Mouse (Mus musculus): ENCODE data around the gene Col27a1. TPM values are rescaled to one million over a fixed set of nuclear protein-coding genes. Genes with fewer than 3 reads are reported as not detected.

Gene Col27a1
- polyA plus RNA-seq, 1 experiment from 2014 or later = 25.8 TPM

- no peak overlapping the region for H3K4me2 ChIP-seq
- peak overlapping the region; percentile 28 for H3K27ac ChIP-seq (ENCODE audit: low read depth)
- ATAC-seq (ENCODE audit: insufficient read depth) (no peak), DNase-seq (no peak)
- H3K9ac ChIP-seq = no peak overlapping the region
- H3K36me3 ChIP-seq (ENCODE audit: insufficient read depth) = peaks cover 53% of the 10 kb centered on the region
- TF ChIP-seq CTCF (IDR thresholded peaks at IDR 0.05; ENCODE audit: low read depth) = no peak
- no peak overlapping the region for H3K4me3 ChIP-seq (ENCODE audit: low read depth, low read length)
- no peaks in the 10 kb centered on the region for H3K9me3 ChIP-seq (ENCODE audit: low read depth, low read length)
- 19% methylated on average over 7 of the region's 7 CpGs for WGBS
- H3K4me1 ChIP-seq (ENCODE audit: insufficient read depth) = peaks cover 7% of the 10 kb centered on the region
- H3K27me3 ChIP-seq (ENCODE audit: insufficient read depth, low read length) = no peaks in the 10 kb centered on the region
These were observed 24.3 kb downstream of the Col27a1 start for GRCm38 (mm10) chr4:63238141-63238540.

- DNase-seq (no peak), ATAC-seq (ENCODE audit: insufficient read depth) (no peak)
- H3K27ac ChIP-seq (ENCODE audit: low read depth) = no peak overlapping the region; the same call in 1 of the 2 replicates
- H3K4me2 ChIP-seq = no peak overlapping the region
- H3K4me3 ChIP-seq (ENCODE audit: low read depth, low read length) = no peak overlapping the region
- H3K4me1 ChIP-seq (ENCODE audit: insufficient read depth) = peaks cover 2% of the 10 kb centered on the region; the same call in 1 of the 2 replicates
- no peaks in the 10 kb centered on the region for H3K27me3 ChIP-seq (ENCODE audit: insufficient read depth, low read length)
- no peaks in the 10 kb centered on the region for H3K9me3 ChIP-seq (ENCODE audit: low read depth, low read length)
- WGBS = 83% methylated on average over 5 of the region's 5 CpGs
- peaks cover 55% of the 10 kb centered on the region for H3K36me3 ChIP-seq (ENCODE audit: insufficient read depth)
- TF ChIP-seq CTCF (IDR thresholded peaks at IDR 0.05; ENCODE audit: low read depth) = no peak
- H3K9ac ChIP-seq = no peak overlapping the region
These were observed 24.9 kb downstream of the Col27a1 start for GRCm38 (mm10) chr4:63238722-63239121.

GRCm38 (mm10) chr4:63241031-63241430 is 27.2 kb downstream of the Col27a1 start:
- Histone ChIP-seq H3K27me3 (ENCODE audit: insufficient read depth, low read length) (no peaks in the 10 kb centered on the region), H3K36me3 (ENCODE audit: insufficient read depth) (peaks cover 65% of the 10 kb centered on the region), H3K4me2 (no peak overlapping the region), H3K9ac (no peak overlapping the region), H3K4me3 (ENCODE audit: low read depth, low read length) (no peak overlapping the region), H3K27ac (ENCODE audit: low read depth) (no peak overlapping the region), H3K4me1 (ENCODE audit: insufficient read depth) (no peaks in the 10 kb centered on the region), H3K9me3 (ENCODE audit: low read depth, low read length) (no peaks in the 10 kb centered on the region)
- TF ChIP-seq CTCF (IDR thresholded peaks at IDR 0.05; ENCODE audit: low read depth) = no peak
- DNase-seq (no peak), ATAC-seq (ENCODE audit: insufficient read depth) (no peak)
- 81% methylated on average over 3 of the region's 3 CpGs for WGBS

- no peaks in the 10 kb centered on the region for H3K4me1 ChIP-seq (ENCODE audit: insufficient read depth)
- DNase-seq = no peak
- H3K27me3 ChIP-seq (ENCODE audit: insufficient read depth, low read length) = no peaks in the 10 kb centered on the region
- TF ChIP-seq CTCF (IDR thresholded peaks at IDR 0.05; ENCODE audit: low read depth) = no peak
- ATAC-seq (ENCODE audit: insufficient read depth) = no peak
- H3K36me3 ChIP-seq (ENCODE audit: insufficient read depth) = peaks cover 74% of the 10 kb centered on the region
- H3K4me3 ChIP-seq (ENCODE audit: low read depth, low read length) = no peak overlapping the region
- no peak overlapping the region for H3K9ac ChIP-seq
- H3K4me2 ChIP-seq = no peak overlapping the region
- no peak overlapping the region for H3K27ac ChIP-seq (ENCODE audit: low read depth)
- H3K9me3 ChIP-seq (ENCODE audit: low read depth, low read length) = no peaks in the 10 kb centered on the region
These were observed 34.2 kb downstream of the Col27a1 start for GRCm38 (mm10) chr4:63247991-63248390.

GRCm38 (mm10) chr4:63248951-63249350 is 35.1 kb downstream of the Col27a1 start:
- Histone ChIP-seq H3K9me3 (ENCODE audit: low read depth, low read length) (no peaks in the 10 kb centered on the region), H3K36me3 (ENCODE audit: insufficient read depth) (peaks cover 74% of the 10 kb centered on the region), H3K27me3 (ENCODE audit: insufficient read depth, low read length) (no peaks in the 10 kb centered on the region), H3K4me1 (ENCODE audit: insufficient read depth) (no peaks in the 10 kb centered on the region), H3K4me2 (no peak overlapping the region), H3K9ac (no peak overlapping the region), H3K27ac (ENCODE audit: low read depth) (no peak overlapping the region), H3K4me3 (ENCODE audit: low read depth, low read length) (no peak overlapping the region)
- ATAC-seq (ENCODE audit: insufficient read depth) = no peak
- no peak for TF ChIP-seq CTCF (IDR thresholded peaks at IDR 0.05; ENCODE audit: low read depth)
- DNase-seq = no peak
- WGBS = 35% methylated on average over 6 of the region's 6 CpGs

- no peaks in the 10 kb centered on the region for H3K4me1 ChIP-seq (ENCODE audit: insufficient read depth)
- DNase-seq (no peak), ATAC-seq (ENCODE audit: insufficient read depth) (no peak)
- no peak overlapping the region for H3K27ac ChIP-seq (ENCODE audit: low read depth)
- no peak overlapping the region for H3K4me3 ChIP-seq (ENCODE audit: low read depth, low read length)
- 84% methylated on average over 11 of the region's 11 CpGs for WGBS
- peaks cover 68% of the 10 kb centered on the region for H3K36me3 ChIP-seq (ENCODE audit: insufficient read depth)
- H3K27me3 ChIP-seq (ENCODE audit: insufficient read depth, low read length) = no peaks in the 10 kb centered on the region
- no peak for TF ChIP-seq CTCF (IDR thresholded peaks at IDR 0.05; ENCODE audit: low read depth)
- H3K9me3 ChIP-seq (ENCODE audit: low read depth, low read length) = no peaks in the 10 kb centered on the region
- H3K9ac ChIP-seq = no peak overlapping the region
- H3K4me2 ChIP-seq = no peak overlapping the region
These were observed 38.0 kb downstream of the Col27a1 start for GRCm38 (mm10) chr4:63251760-63252159.

- Histone ChIP-seq H3K4me1 (ENCODE audit: insufficient read depth) (no peaks in the 10 kb centered on the region), H3K36me3 (ENCODE audit: insufficient read depth) (peaks cover 69% of the 10 kb centered on the region), H3K9ac (no peak overlapping the region), H3K27ac (ENCODE audit: low read depth) (no peak overlapping the region), H3K4me2 (no peak overlapping the region), H3K27me3 (ENCODE audit: insufficient read depth, low read length) (no peaks in the 10 kb centered on the region), H3K4me3 (ENCODE audit: low read depth, low read length) (no peak overlapping the region), H3K9me3 (ENCODE audit: low read depth, low read length) (no peaks in the 10 kb centered on the region)
- no peak for ATAC-seq (ENCODE audit: insufficient read depth)
- 79% methylated on average over 6 of the region's 6 CpGs for WGBS
- TF ChIP-seq CTCF (IDR thresholded peaks at IDR 0.05; ENCODE audit: low read depth) = no peak
- DNase-seq = no peak
These were observed 39.9 kb downstream of the Col27a1 start for GRCm38 (mm10) chr4:63253716-63254115.

- Histone ChIP-seq H3K9ac (no peak overlapping the region), H3K4me2 (no peak overlapping the region), H3K36me3 (ENCODE audit: insufficient read depth) (peaks cover 70% of the 10 kb centered on the region), H3K4me1 (ENCODE audit: insufficient read depth) (no peaks in the 10 kb centered on the region), H3K27me3 (ENCODE audit: insufficient read depth, low read length) (no peaks in the 10 kb centered on the region), H3K9me3 (ENCODE audit: low read depth, low read length) (no peaks in the 10 kb centered on the region), H3K27ac (ENCODE audit: low read depth) (no peak overlapping the region), H3K4me3 (ENCODE audit: low read depth, low read length) (no peak overlapping the region)
- no peak for DNase-seq
- no peak for TF ChIP-seq CTCF (IDR thresholded peaks at IDR 0.05; ENCODE audit: low read depth)
- 81% methylated on average over 2 of the region's 2 CpGs for WGBS
- ATAC-seq (ENCODE audit: insufficient read depth) = no peak
These were observed 40.3 kb downstream of the Col27a1 start for GRCm38 (mm10) chr4:63254151-63254550.
